Mouse (Mus musculus): ENCODE measurements at regions not wholly inside any gene's neighbourhood (a gene's known extent, or its start where the extent isn't known, plus 50 kb on each side); places are given as distances from the start of the nearest gene placed in this dataset.

DNA sequence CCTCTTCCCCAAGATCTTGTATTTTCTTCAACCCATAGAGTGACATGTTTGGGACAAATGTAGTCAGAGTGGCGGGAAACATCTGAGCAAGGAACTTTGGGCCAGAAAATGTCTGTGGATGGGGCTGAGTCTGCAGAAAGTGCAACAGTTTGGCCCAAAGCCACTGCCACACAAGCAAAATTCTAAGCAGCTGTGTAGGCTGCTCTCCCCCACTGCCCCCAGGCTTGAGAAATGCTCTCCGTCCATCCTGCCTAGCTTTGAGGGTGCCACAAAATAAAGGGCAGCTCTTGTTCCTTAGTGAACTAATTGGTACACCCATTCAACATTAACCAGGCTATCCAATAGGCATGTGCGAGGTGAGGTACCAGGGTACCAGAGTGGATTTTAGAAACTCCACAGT, 205.2 kb upstream of the Kbtbd8 start:
- no peak for TF ChIP-seq EP300 (IDR thresholded peaks at IDR 0.05)
- TF ChIP-seq CTCF (IDR thresholded peaks at IDR 0.05) = no peak
